Mouse (Mus musculus): ENCODE results near the gene Cmah. TPM values are rescaled to one million over a fixed set of nuclear protein-coding genes. Genes with fewer than 3 reads are reported as not detected.

Gene Cmah
- total and polyA plus RNA-seq, 3 experiments = 1.4 to 2.2 TPM; not detected in 1

DNA sequence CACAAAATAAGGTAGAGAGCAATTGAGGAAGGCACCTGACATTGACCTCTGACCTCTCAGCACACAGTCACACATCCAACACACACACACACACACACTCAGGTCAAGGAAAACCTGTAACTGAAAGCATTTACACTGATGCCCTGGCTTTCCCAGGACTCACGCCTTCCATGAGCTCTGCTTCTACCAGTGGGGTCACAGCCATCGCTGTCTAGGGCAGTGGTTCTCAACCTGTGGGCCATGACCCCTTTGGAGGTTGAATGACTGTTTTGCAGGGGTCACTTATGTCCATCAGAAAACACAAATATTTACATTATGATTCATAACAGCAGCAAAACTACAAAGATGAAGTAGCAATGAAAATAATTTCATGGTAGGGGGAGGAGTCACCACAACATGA, 152.3 kb downstream of the Cmah start:
- TF ChIP-seq USF2 (IDR thresholded peaks at IDR 0.05; ENCODE audit: borderline replicate concordance in 1 of 2, insufficient read depth in 1 of 2, low read depth in 1 of 2, low read length in 2 of 2) = no peak
- TF ChIP-seq POLR2AphosphoS2 (IDR thresholded peaks at IDR 0.05; ENCODE audit: low read length) = no peak
- TF ChIP-seq E2F4 (IDR thresholded peaks at IDR 0.05; ENCODE audit: borderline replicate concordance, low read depth, low read length) = no peak
- TF ChIP-seq POLR2A (IDR thresholded peaks at IDR 0.05; ENCODE audit: control insufficient read depth in 1 of 2, insufficient read depth in 1 of 2, low read depth in 1 of 2, low read length in 2 of 2, poor library complexity in 1 of 2) = no peak
- TF ChIP-seq MAX (IDR thresholded peaks at IDR 0.05; ENCODE audit: low read length) = no peak
- TF ChIP-seq TAL1 (IDR thresholded peaks at IDR 0.05; ENCODE audit: low read length) = no peak
- no peak for TF ChIP-seq ETS1 (IDR thresholded peaks at IDR 0.05; ENCODE audit: low read depth, low read length)
- TF ChIP-seq JUND (IDR thresholded peaks at IDR 0.05; ENCODE audit: low read depth, low read length) = no peak
- TF ChIP-seq TCF12 (IDR thresholded peaks at IDR 0.05; ENCODE audit: low read depth, low read length) = no peak
- TF ChIP-seq CTCF (IDR thresholded peaks at IDR 0.05 in 2 of 3, conservative IDR thresholded peaks at IDR 0.05 in 1 of 3; ENCODE audit: control insufficient read depth in 1 of 3, insufficient read depth in 1 of 3, low read depth in 2 of 3, low read length in 3 of 3, poor library complexity in 1 of 3, severe bottlenecking in 1 of 3) = no peak
- TF ChIP-seq ZKSCAN1 (IDR thresholded peaks at IDR 0.05; ENCODE audit: low read depth, low read length) = no peak
- no peak for TF ChIP-seq SMC3 (IDR thresholded peaks at IDR 0.05; ENCODE audit: low read depth, low read length)
- TF ChIP-seq RCOR1 (IDR thresholded peaks at IDR 0.05; ENCODE audit: low read depth, low read length) = no peak
- no peak for TF ChIP-seq MEF2A (IDR thresholded peaks at IDR 0.05; ENCODE audit: extremely low read depth, insufficient replicate concordance, low read depth, low read length, poor library complexity, severe bottlenecking)
- TF ChIP-seq RAD21 (IDR thresholded peaks at IDR 0.05; ENCODE audit: low read depth, low read length) = no peak
- no peak for TF ChIP-seq ZC3H11A (IDR thresholded peaks at IDR 0.05; ENCODE audit: low read depth, low read length)
- no peaks in the 10 kb centered on the region for H3K27me3 ChIP-seq (ENCODE audit: control insufficient read depth in 1 of 2, insufficient read depth in 2 of 2, low read length in 2 of 2)
- H3K36me3 ChIP-seq (ENCODE audit: control insufficient read depth in 1 of 2, insufficient read depth in 2 of 2, low read length in 2 of 2) = no peaks in the 10 kb centered on the region
- H3K9me3 ChIP-seq (replicated peaks; ENCODE audit: insufficient read depth, low read length) = no peaks in the 10 kb centered on the region
- H3K4me1 ChIP-seq (ENCODE audit: control insufficient read depth in 1 of 2, insufficient read depth in 2 of 2, low read length in 2 of 2) = no peaks in the 10 kb centered on the region; a peak in 1 of 4 replicates
- no peak overlapping the region for H3K27ac ChIP-seq (ENCODE audit: control insufficient read depth, low read depth, low read length)
- DNase-seq (ENCODE audit: low read depth, low spot score) = no peak
- no peak overlapping the region for H3K4me3 ChIP-seq (ENCODE audit: control insufficient read depth in 1 of 2, insufficient read depth in 1 of 2, low read depth in 2 of 2, low read length in 2 of 2)
- H3K9ac ChIP-seq (ENCODE audit: control insufficient read depth, low read depth, low read length, poor library complexity, severe bottlenecking) = no peak overlapping the region
- H3K79me2 ChIP-seq (ENCODE audit: control insufficient read depth, insufficient read depth, low read length, poor library complexity) = no peaks in the 10 kb centered on the region

GRCm38 (mm10) chr13:24480824-24481223, 153.6 kb downstream of the Cmah start:
- Histone ChIP-seq H3K79me2 (ENCODE audit: control insufficient read depth, insufficient read depth, low read length, poor library complexity) (no peaks in the 10 kb centered on the region), H3K4me3 (ENCODE audit: control insufficient read depth in 1 of 2, insufficient read depth in 1 of 2, low read depth in 2 of 2, low read length in 2 of 2) (no peak overlapping the region), H3K27me3 (ENCODE audit: control insufficient read depth in 1 of 2, insufficient read depth in 2 of 2, low read length in 2 of 2) (no peaks in the 10 kb centered on the region), H3K9ac (ENCODE audit: control insufficient read depth, low read depth, low read length, poor library complexity, severe bottlenecking) (no peak overlapping the region), H3K36me3 (ENCODE audit: control insufficient read depth in 1 of 2, insufficient read depth in 2 of 2, low read length in 2 of 2) (no peaks in the 10 kb centered on the region), H3K27ac (ENCODE audit: control insufficient read depth, low read depth, low read length) (no peak overlapping the region), H3K9me3 (replicated peaks; ENCODE audit: insufficient read depth, low read length) (no peaks in the 10 kb centered on the region), H3K4me1 (ENCODE audit: control insufficient read depth in 1 of 2, insufficient read depth in 2 of 2, low read length in 2 of 2) (no peaks in the 10 kb centered on the region; a peak in 1 of 4 replicates)
- no peak for TF ChIP-seq HCFC1 (IDR thresholded peaks at IDR 0.05; ENCODE audit: low read depth, low read length)
- no peak for TF ChIP-seq TBP (IDR thresholded peaks at IDR 0.05; ENCODE audit: low read depth, low read length)
- DNase-seq (ENCODE audit: low read depth, low spot score) = no peak
